Mouse (Mus musculus) intestine, embryonic 15.5 days (tissue): ENCODE data around the gene 1700067K01Rik. TPM values are rescaled to one million over a fixed set of nuclear protein-coding genes. Genes with fewer than 3 reads are reported as not detected.

ENCODE experiments used
- ATAC-seq: fragments of 200-750 bp; cut with Nextera tagmentation; 2 replicates; pipeline ENCODE4 v1.8.0; 2017; ENCODE audit warnings: moderate TSS enrichment, moderate library complexity
- H3K27ac ChIP-seq: fragments of 300-500 bp; sonication (generic); 2 replicates; pipeline ENCODE4 v1.5.1; 2015; ENCODE audit warnings: mild to moderate bottlenecking, inconsistent platforms
- H3K27me3 ChIP-seq: fragments of 300-500 bp; sonication (generic); replicated peaks from 2 replicates; pipeline ENCODE4 v1.6.1; 2015; ENCODE audit warnings: inconsistent platforms
- H3K36me3 ChIP-seq: fragments of 300-500 bp; sonication (generic); 2 replicates; pipeline ENCODE4 v1.6.1; 2015; ENCODE audit warnings: inconsistent platforms
- H3K4me1 ChIP-seq: fragments of 300-500 bp; sonication (generic); replicated peaks from 2 replicates; pipeline ENCODE4 v1.6.1; 2015; ENCODE audit warnings: inconsistent platforms
- H3K4me2 ChIP-seq: fragments of 300-500 bp; sonication (generic); replicated peaks from 2 replicates; pipeline ENCODE4 v1.6.1; 2015; ENCODE audit warnings: mild to moderate bottlenecking, inconsistent platforms
- H3K4me3 ChIP-seq: fragments of 300-500 bp; sonication (generic); replicated peaks from 2 replicates; pipeline ENCODE4 v1.5.1; 2015; ENCODE audit warnings: inconsistent platforms
- H3K9ac ChIP-seq: fragments of 300-500 bp; sonication (generic); 2 replicates; pipeline ENCODE4 v1.6.1; 2015; ENCODE audit warnings: inconsistent platforms
- H3K9me3 ChIP-seq: fragments of 300-500 bp; sonication (generic); 2 replicates; pipeline ENCODE4 v1.6.1; 2016; ENCODE audit warnings: inconsistent platforms
- WGBS: fragments of 180-500 bp; shearing (Covaris S2); methylation state at CpG from one replicate; pipeline ENCODE4 v1.1.7; 2015; 5-methylcytosine and 5-hydroxymethylcytosine counted together
- polyA plus RNA-seq: library from polyadenylated mRNA; unstranded; fragments of >200 nt; fragmentation: Nextera tagmentation; extraction: Ambion mirVana; gene quantifications from 2 replicates; pipeline ENCODE4 v1.2.1, GENCODE M21; 2015

Gene 1700067K01Rik
- polyA plus RNA-seq, 1 experiment from 2014 or later: 0.87 TPM

- no peak overlapping the region for H3K4me2 ChIP-seq
- no peaks in the 10 kb centered on the region for H3K9me3 ChIP-seq
- H3K9ac ChIP-seq: no peak overlapping the region
- 94% methylated on average over 14 of the region's 14 CpGs for WGBS
- no peak for ATAC-seq
- H3K4me1 ChIP-seq: no peaks in the 10 kb centered on the region
- H3K36me3 ChIP-seq: peaks cover 22% of the 10 kb centered on the region
- H3K27ac ChIP-seq: no peak overlapping the region
- H3K27me3 ChIP-seq: no peaks in the 10 kb centered on the region
- no peak overlapping the region for H3K4me3 ChIP-seq
Observed at GRCm38 (mm10) chr8:83990170-83990569, 11.1 kb upstream of the 1700067K01Rik start.

GRCm38 (mm10) chr8:83992488-83992887, 8.8 kb upstream of the 1700067K01Rik start:
- Histone ChIP-seq H3K36me3 (peaks cover 10% of the 10 kb centered on the region), H3K9ac (no peak overlapping the region), H3K4me1 (0 out of 2 replicates have a peak, but pooled peaks cover 3% of the 10 kb centered on the region), H3K27me3 (no peaks in the 10 kb centered on the region), H3K27ac (no peak overlapping the region), H3K4me3 (no peak overlapping the region), H3K4me2 (no peak overlapping the region), H3K9me3 (no peaks in the 10 kb centered on the region)
- no peak for ATAC-seq
- WGBS: 88% methylated on average over 2 of the region's 2 CpGs

GRCm38 (mm10) chr8:83994030-83994429, 7.3 kb upstream of the 1700067K01Rik start:
- Histone ChIP-seq H3K9ac (no peak overlapping the region), H3K27me3 (no peaks in the 10 kb centered on the region), H3K36me3 (peaks cover 7% of the 10 kb centered on the region; the same call in 1 of the 2 replicates), H3K4me3 (no peak overlapping the region), H3K27ac (no peak overlapping the region), H3K9me3 (no peaks in the 10 kb centered on the region), H3K4me2 (no peak overlapping the region), H3K4me1 (peaks cover 6% of the 10 kb centered on the region)
- WGBS: 90% methylated on average over 3 of the region's 3 CpGs
- no peak for ATAC-seq

- ATAC-seq: no peak
- Histone ChIP-seq H3K4me3 (0 out of 2 replicates have a peak overlapping the region, but pooled peaks have one; percentile 78), H3K4me1 (peaks cover 15% of the 10 kb centered on the region), H3K9ac (no peak overlapping the region), H3K27me3 (no peaks in the 10 kb centered on the region), H3K36me3 (peaks cover 4% of the 10 kb centered on the region), H3K4me2 (peak overlapping the region; percentile 94), H3K27ac (no peak overlapping the region), H3K9me3 (no peaks in the 10 kb centered on the region)
- WGBS: 24% methylated on average over 12 of the region's 12 CpGs
Observed at GRCm38 (mm10) chr8:83995973-83996372, 5.3 kb upstream of the 1700067K01Rik start.

GRCm38 (mm10) chr8:83996567-83997505, 4.5 kb upstream of the 1700067K01Rik start:
- Histone ChIP-seq H3K4me3 (peak overlapping the region; percentile 78), H3K9ac (peak overlapping the region; percentile 82), H3K4me1 (peaks cover 15% of the 10 kb centered on the region), H3K36me3 (peaks cover 4% of the 10 kb centered on the region), H3K27ac (peak overlapping the region; percentile 96), H3K27me3 (no peaks in the 10 kb centered on the region), H3K9me3 (no peaks in the 10 kb centered on the region), H3K4me2 (peak overlapping the region; percentile 94)
- under 1% methylated on average over 46 of the region's 103 CpGs for WGBS
- peak; percentile 89 for ATAC-seq

GRCm38 (mm10) chr8:83997511-83998141, 3.7 kb upstream of the 1700067K01Rik start, which contains the start of gene Samd1:
Samd1 (plus strand) TSS chr8:83997672.
- Histone ChIP-seq H3K36me3 (peaks cover 4% of the 10 kb centered on the region), H3K4me2 (peak within 1 kb of the TSS; percentile 94), H3K27ac (peak within 1 kb of the TSS; percentile 96), H3K4me3 (peak within 1 kb of the TSS; percentile 78), H3K9me3 (no peaks in the 10 kb centered on the region), H3K27me3 (no peaks in the 10 kb centered on the region), H3K9ac (peak within 1 kb of the TSS; percentile 82), H3K4me1 (peaks cover 15% of the 10 kb centered on the region)
- WGBS: under 1% methylated on average over 52 of the region's 112 CpGs
- peak; percentile 16 for ATAC-seq

- peak; percentile 27 for ATAC-seq
- H3K27ac ChIP-seq: peak overlapping the region; percentile 87
- H3K27me3 ChIP-seq: no peaks in the 10 kb centered on the region
- peak overlapping the region; percentile 64 for H3K9ac ChIP-seq
- no peaks in the 10 kb centered on the region for H3K9me3 ChIP-seq
- WGBS: under 1% methylated on average over 86 of the region's 92 CpGs
- H3K36me3 ChIP-seq: peaks cover 4% of the 10 kb centered on the region
- H3K4me1 ChIP-seq: peaks cover 19% of the 10 kb centered on the region
- H3K4me3 ChIP-seq: peak overlapping the region; percentile 71
- H3K4me2 ChIP-seq: peak overlapping the region; percentile 84
Observed at GRCm38 (mm10) chr8:83998231-83999056, 2.9 kb upstream of the 1700067K01Rik start.

- peak overlapping the region; percentile 84 for H3K4me2 ChIP-seq
- H3K27ac ChIP-seq: no peak overlapping the region
- peak overlapping the region; percentile 71 for H3K4me3 ChIP-seq
- peaks cover 4% of the 10 kb centered on the region for H3K36me3 ChIP-seq
- H3K4me1 ChIP-seq: peaks cover 24% of the 10 kb centered on the region
- WGBS: 59% methylated on average over 16 of the region's 16 CpGs
- no peak for ATAC-seq
- H3K9ac ChIP-seq: peak overlapping the region; percentile 64
- H3K9me3 ChIP-seq: no peaks in the 10 kb centered on the region
- H3K27me3 ChIP-seq: no peaks in the 10 kb centered on the region
Observed at GRCm38 (mm10) chr8:83999057-83999705, 2.1 kb upstream of the 1700067K01Rik start.

- Histone ChIP-seq H3K9me3 (no peaks in the 10 kb centered on the region), H3K4me3 (no peak overlapping the region), H3K4me1 (peaks cover 27% of the 10 kb centered on the region), H3K9ac (peak overlapping the region; percentile 3; the same call in 1 of the 2 replicates), H3K4me2 (peak overlapping the region; percentile 84; the same call in 1 of the 2 replicates), H3K27ac (no peak overlapping the region), H3K27me3 (no peaks in the 10 kb centered on the region), H3K36me3 (peaks cover 4% of the 10 kb centered on the region)
- 87% methylated on average over 2 of the region's 2 CpGs for WGBS
- no peak for ATAC-seq
Observed at GRCm38 (mm10) chr8:83999825-84000224, 1.5 kb upstream of the 1700067K01Rik start.

GRCm38 (mm10) chr8:84002957-84003611, 1.8 kb downstream of the 1700067K01Rik start:
- Histone ChIP-seq H3K9ac (no peak overlapping the region), H3K27ac (no peak overlapping the region), H3K4me2 (no peak overlapping the region), H3K36me3 (peaks cover 4% of the 10 kb centered on the region), H3K4me3 (no peak overlapping the region), H3K4me1 (peaks cover 27% of the 10 kb centered on the region), H3K27me3 (no peaks in the 10 kb centered on the region), H3K9me3 (no peaks in the 10 kb centered on the region)
- no peak for ATAC-seq
- WGBS: 68% methylated on average over 12 of the region's 12 CpGs
